Mouse (Mus musculus): ENCODE measurements around the gene Mtrf1. TPM values are rescaled to one million over a fixed set of nuclear protein-coding genes. Genes with fewer than 3 reads are reported as not detected.

Mtrf1 gene
- total RNA-seq, 1 experiment: 6.5 TPM

- Histone ChIP-seq H3K4me1 (ENCODE audit: control insufficient read depth in 2 of 2, insufficient read depth in 2 of 2, low read length in 2 of 2, poor library complexity in 1 of 2) (no peaks in the 10 kb centered on the region), H3K9me3 (ENCODE audit: control insufficient read depth, insufficient read depth, low read depth, low read length) (no peaks in the 10 kb centered on the region), H3K27ac (ENCODE audit: insufficient read depth, low read depth, low read length, poor library complexity, severe bottlenecking) (no peak overlapping the region), H3K36me3 (ENCODE audit: control insufficient read depth, insufficient read depth, low read length, poor library complexity, severe bottlenecking) (no peaks in the 10 kb centered on the region; the same call in 1 of the 2 replicates), H3K4me3 (ENCODE audit: insufficient read depth in 1 of 2, low read depth in 1 of 2, low read length in 2 of 2, poor library complexity in 1 of 2, severe bottlenecking in 1 of 2) (no peak overlapping the region), H3K9ac (ENCODE audit: insufficient read depth, low read depth, low read length, poor library complexity, severe bottlenecking) (no peak overlapping the region)
- in situ Hi-C loops (cut with MboI; ENCODE audit: low sequenced_read_pairs in 2 of 2, unreplicated experiment in 2 of 2): no loop called here
- TF ChIP-seq ZC3H11A (IDR thresholded peaks at IDR 0.05; ENCODE audit: borderline replicate concordance, low read depth, low read length) (no peak), ZNF384 (IDR thresholded peaks at IDR 0.05; ENCODE audit: low read depth, low read length) (no peak), MAFK (IDR thresholded peaks at IDR 0.05; ENCODE audit: insufficient read depth, low read depth, low read length) (no peak), HCFC1 (IDR thresholded peaks at IDR 0.05; ENCODE audit: borderline replicate concordance, insufficient read depth, low read length) (no peak), CHD2 (IDR thresholded peaks at IDR 0.05; ENCODE audit: low read depth, low read length) (no peak)
- DNase-seq (ENCODE audit: low read depth, low spot score): no peak
These were observed 9.3 kb upstream of the Mtrf1 start for GRCm38 (mm10) chr14:79388304-79388703.

GRCm38 (mm10) chr14:79389438-79390264 lies 7.9 kb upstream of the Mtrf1 start:
- TF ChIP-seq CHD2 (IDR thresholded peaks at IDR 0.05; ENCODE audit: low read depth, low read length): no peak
- no peak for TF ChIP-seq HCFC1 (IDR thresholded peaks at IDR 0.05; ENCODE audit: borderline replicate concordance, insufficient read depth, low read length)
- TF ChIP-seq ZC3H11A (IDR thresholded peaks at IDR 0.05; ENCODE audit: borderline replicate concordance, low read depth, low read length): no peak
- TF ChIP-seq MAFK (IDR thresholded peaks at IDR 0.05; ENCODE audit: insufficient read depth, low read depth, low read length): no peak
- 0 out of 2 replicates have a peak, but pooled peaks have one; percentile 7 for TF ChIP-seq ZNF384 (IDR thresholded peaks at IDR 0.05; ENCODE audit: low read depth, low read length)
- peak overlapping the region; percentile 91 for H3K27ac ChIP-seq (ENCODE audit: insufficient read depth, low read depth, low read length, poor library complexity, severe bottlenecking)
- H3K4me1 ChIP-seq (ENCODE audit: control insufficient read depth in 2 of 2, insufficient read depth in 2 of 2, low read length in 2 of 2, poor library complexity in 1 of 2): no peaks in the 10 kb centered on the region
- no peaks in the 10 kb centered on the region for H3K9me3 ChIP-seq (ENCODE audit: control insufficient read depth, insufficient read depth, low read depth, low read length)
- DNase-seq (ENCODE audit: low read depth, low spot score): no peak
- no peaks in the 10 kb centered on the region; the same call in 1 of the 2 replicates for H3K36me3 ChIP-seq (ENCODE audit: control insufficient read depth, insufficient read depth, low read length, poor library complexity, severe bottlenecking)
- in situ Hi-C loops (cut with MboI; ENCODE audit: low sequenced_read_pairs in 2 of 2, unreplicated experiment in 2 of 2): loop anchor here in 1 of 2 experiments (10.0 kb wide), 1 partner anchor 75 kb away; no protein-coding TSS in a partner anchor
- peak overlapping the region; percentile 99 for H3K9ac ChIP-seq (ENCODE audit: insufficient read depth, low read depth, low read length, poor library complexity, severe bottlenecking)
- peak overlapping the region; percentile 90 to 99 for H3K4me3 ChIP-seq (ENCODE audit: insufficient read depth in 1 of 2, low read depth in 1 of 2, low read length in 2 of 2, poor library complexity in 1 of 2, severe bottlenecking in 1 of 2)

GRCm38 (mm10) chr14:79390265-79390926 lies 7.2 kb upstream of the Mtrf1 start, which contains the start of gene Naa16:
Gene Naa16 (minus strand): TSS chr14:79390778.
- Histone ChIP-seq H3K9me3 (ENCODE audit: control insufficient read depth, insufficient read depth, low read depth, low read length) (no peaks in the 10 kb centered on the region), H3K4me3 (ENCODE audit: insufficient read depth in 1 of 2, low read depth in 1 of 2, low read length in 2 of 2, poor library complexity in 1 of 2, severe bottlenecking in 1 of 2) (peak within 1 kb of the TSS; percentile 90 to 99), H3K27ac (ENCODE audit: insufficient read depth, low read depth, low read length, poor library complexity, severe bottlenecking) (peak within 1 kb of the TSS; percentile 91), H3K4me1 (ENCODE audit: control insufficient read depth in 2 of 2, insufficient read depth in 2 of 2, low read length in 2 of 2, poor library complexity in 1 of 2) (no peaks in the 10 kb centered on the region), H3K36me3 (ENCODE audit: control insufficient read depth, insufficient read depth, low read length, poor library complexity, severe bottlenecking) (no peaks in the 10 kb centered on the region; the same call in 1 of the 2 replicates), H3K9ac (ENCODE audit: insufficient read depth, low read depth, low read length, poor library complexity, severe bottlenecking) (peak within 1 kb of the TSS; percentile 99)
- TF ChIP-seq CHD2 (IDR thresholded peaks at IDR 0.05; ENCODE audit: low read depth, low read length) (no peak), ZC3H11A (IDR thresholded peaks at IDR 0.05; ENCODE audit: borderline replicate concordance, low read depth, low read length) (no peak), HCFC1 (IDR thresholded peaks at IDR 0.05; ENCODE audit: borderline replicate concordance, insufficient read depth, low read length) (peak; percentile 76)
- DNase-seq (ENCODE audit: low read depth, low spot score): peak; percentile 88
- in situ Hi-C loops (cut with MboI; ENCODE audit: low sequenced_read_pairs in 2 of 2, unreplicated experiment in 2 of 2): loop anchor here in 1 of 2 experiments (10.0 kb wide), 1 partner anchor 74 kb away; no protein-coding TSS in a partner anchor

GRCm38 (mm10) chr14:79393289-79393688 lies 4.3 kb upstream of the Mtrf1 start:
- Histone ChIP-seq H3K27ac (ENCODE audit: insufficient read depth, low read depth, low read length, poor library complexity, severe bottlenecking) (no peak overlapping the region), H3K9ac (ENCODE audit: insufficient read depth, low read depth, low read length, poor library complexity, severe bottlenecking) (no peak overlapping the region), H3K36me3 (ENCODE audit: control insufficient read depth, insufficient read depth, low read length, poor library complexity, severe bottlenecking) (no peaks in the 10 kb centered on the region), H3K4me1 (ENCODE audit: control insufficient read depth in 2 of 2, insufficient read depth in 2 of 2, low read length in 2 of 2, poor library complexity in 1 of 2) (no peaks in the 10 kb centered on the region), H3K4me3 (ENCODE audit: insufficient read depth in 1 of 2, low read depth in 1 of 2, low read length in 2 of 2, poor library complexity in 1 of 2, severe bottlenecking in 1 of 2) (no peak overlapping the region), H3K9me3 (ENCODE audit: control insufficient read depth, insufficient read depth, low read depth, low read length) (no peaks in the 10 kb centered on the region)
- TF ChIP-seq ZC3H11A (IDR thresholded peaks at IDR 0.05; ENCODE audit: borderline replicate concordance, low read depth, low read length): no peak
- TF ChIP-seq HCFC1 (IDR thresholded peaks at IDR 0.05; ENCODE audit: borderline replicate concordance, insufficient read depth, low read length): no peak
- TF ChIP-seq CHD2 (IDR thresholded peaks at IDR 0.05; ENCODE audit: low read depth, low read length): no peak
- no peak for TF ChIP-seq ZNF384 (IDR thresholded peaks at IDR 0.05; ENCODE audit: low read depth, low read length)
- no peak for TF ChIP-seq MAFK (IDR thresholded peaks at IDR 0.05; ENCODE audit: insufficient read depth, low read depth, low read length)
- DNase-seq (ENCODE audit: low read depth, low spot score): no peak
- in situ Hi-C loops (cut with MboI; ENCODE audit: low sequenced_read_pairs in 2 of 2, unreplicated experiment in 2 of 2): loop anchor here in 1 of 2 experiments (10.0 kb wide), 1 partner anchor 72 kb away; no protein-coding TSS in a partner anchor
